Mouse (Mus musculus) cortical plate, adult 2 months (tissue): ENCODE measurements around the gene Stim1.

Experiments used
- CTCF ChIP-seq: fragments of 200-500 bp; IDR thresholded peaks from 2 replicates; pipeline ENCODE4 v1.5.1; 2011; ENCODE audit warnings: mild to moderate bottlenecking, control low read depth, low read length; ENCODE audit not compliant: insufficient read depth; ENCODE audit errors: extremely low read depth
- POLR2A ChIP-seq: fragments of 200-500 bp; IDR thresholded peaks from 2 replicates; pipeline ENCODE4 v1.6.1; 2011; ENCODE audit warnings: mild to moderate bottlenecking, low read length, control low read depth; ENCODE audit not compliant: insufficient read depth; ENCODE audit errors: extremely low read depth

GRCm38 (mm10) chr7:102317583-102318168, 50.1 kb downstream of the Stim1 start:
- TF ChIP-seq CTCF, result no peak
- TF ChIP-seq POLR2A, result no peak
